Mouse (Mus musculus) megakaryocyte, embryonic 14.5 days (primary cell): ENCODE data around the gene Rsph1.

Experiments used
- FLI1 ChIP-seq: IDR thresholded peaks from 2 replicates; pipeline ENCODE4 v1.6.1; 2012; ENCODE audit warnings: low read length, inconsistent platforms, mixed read lengths
- GATA1 ChIP-seq: IDR thresholded peaks from 3 replicates; pipeline ENCODE4 v1.6.1; 2012; ENCODE audit warnings: mixed read lengths, low read length, inconsistent platforms, borderline replicate concordance

DNA sequence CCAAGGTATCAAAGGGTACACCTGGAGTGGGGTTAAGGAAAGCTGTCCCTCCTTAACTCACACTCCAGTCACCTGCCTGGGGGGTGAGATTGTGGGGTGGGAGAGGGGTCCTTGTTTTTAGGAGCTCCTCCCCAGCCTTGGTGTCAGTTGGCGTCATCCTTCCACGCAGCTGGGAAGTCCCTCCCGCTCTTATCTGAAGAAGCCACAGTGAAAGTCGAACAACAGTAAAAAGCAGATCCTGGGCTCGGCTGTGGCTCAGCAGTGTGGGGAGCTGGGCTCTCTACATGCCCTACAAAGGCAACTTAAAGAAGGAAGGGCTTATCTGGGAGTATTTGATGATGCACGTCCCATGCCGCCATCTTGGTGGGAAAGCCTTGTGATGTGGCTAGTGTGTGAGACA lies 66.9 kb downstream of the Rsph1 start:
- TF ChIP-seq GATA1 (no peak), FLI1 (no peak)
